In genomic region chr2:38974171-38974570, GRCm38 (mm10) we compare ENCODE assay signal across 26 mouse cellular contexts. TPM values are rescaled to one million over a fixed set of nuclear protein-coding genes. Genes with fewer than 3 reads are reported as not detected.
A peak's percentile ranks its signal among the peaks of the same experiment; 100 is the strongest.
DNase-seq lines count a peak whose midpoint lies in the region; ATAC-seq and TF ChIP-seq lines count a peak whose summit lies in the region.
"Had no signal": no experiment of that assay in that cellular context is flagged by ENCODE, and none has a peak within 500 bp of the region (broad histone marks: within the 10 kb centered on the region; RNA-seq: fewer than 3 reads in every experiment).

No protein-coding gene starts in this region.

- TF ChIP-seq EP300 in stomach, postnatal 0 days (optimal IDR thresholded peaks at IDR 0.05): no peak
- TF ChIP-seq EP300 in heart, adult 2 months (IDR thresholded peaks at IDR 0.05; ENCODE audit: insufficient read depth, low read depth, low read length): no peak

- TF ChIP-seq CTCF in C2C12 (IDR thresholded peaks at IDR 0.05; ENCODE audit: control insufficient read depth, insufficient read depth, insufficient read length): no peak
- TF ChIP-seq CTCF in stomach, postnatal 0 days (IDR thresholded peaks at IDR 0.05; ENCODE audit: low read depth): no peak
- no peak for TF ChIP-seq CTCF in heart, adult 2 months (IDR thresholded peaks at IDR 0.05)

- no peak overlapping the region for H3K4me3 ChIP-seq in C2C12 (ENCODE audit: insufficient read depth, poor library complexity, severe bottlenecking)
- no peak overlapping the region for H3K4me3 ChIP-seq in stomach, postnatal 0 days (ENCODE audit: low read depth, low read length)
- H3K4me3 ChIP-seq in midbrain, embryonic 10.5 days: no peak overlapping the region
- no peak overlapping the region for H3K4me3 ChIP-seq in heart, adult 2 months
- H3K4me3 ChIP-seq: forebrain, embryonic 13.5 days; gastrocnemius, adult 2 months; heart, embryonic 13.5 days; hindbrain, embryonic 15.5 days; layer of hippocampus, adult 2 months; liver, embryonic 12.5 days; midbrain, embryonic 12.5 days; stomach, embryonic 15.5 days had no signal

- H3K79me3 ChIP-seq in C2C12 (ENCODE audit: low read depth): no peaks in the 10 kb centered on the region

- H3K9me3 ChIP-seq in stomach, postnatal 0 days (ENCODE audit: control insufficient read depth, low read length): no peaks in the 10 kb centered on the region
- no peaks in the 10 kb centered on the region for H3K9me3 ChIP-seq in midbrain, embryonic 10.5 days (replicated peaks)
- H3K9me3 ChIP-seq: forebrain, embryonic 13.5 days; heart, embryonic 13.5 days; hindbrain, embryonic 15.5 days; liver, embryonic 12.5 days; midbrain, embryonic 12.5 days; stomach, embryonic 15.5 days had no signal

- H3K4me2 ChIP-seq in stomach, postnatal 0 days (replicated peaks; ENCODE audit: low read depth): no peak overlapping the region
- H3K4me2 ChIP-seq: forebrain, embryonic 13.5 days; heart, embryonic 13.5 days; hindbrain, embryonic 15.5 days; liver, embryonic 12.5 days; midbrain, embryonic 12.5 days; stomach, embryonic 15.5 days had no signal

- H3K4me1 ChIP-seq in stomach, postnatal 0 days (replicated peaks; ENCODE audit: control insufficient read depth, insufficient read depth): no peaks in the 10 kb centered on the region
- peaks cover 4% of the 10 kb centered on the region; the same call in 1 of the 2 replicates for H3K4me1 ChIP-seq in midbrain, embryonic 10.5 days
- H3K4me1 ChIP-seq in heart, adult 2 months (ENCODE audit: control insufficient read depth, insufficient read depth, low read length): no peaks in the 10 kb centered on the region
- H3K4me1 ChIP-seq: forebrain, embryonic 13.5 days; heart, embryonic 13.5 days; hindbrain, embryonic 15.5 days; midbrain, embryonic 12.5 days had no signal

- H3K36me3 ChIP-seq in C2C12 (ENCODE audit: control insufficient read depth, insufficient read depth): no peaks in the 10 kb centered on the region
- H3K36me3 ChIP-seq in stomach, postnatal 0 days (ENCODE audit: control insufficient read depth, insufficient read depth, low read length): no peaks in the 10 kb centered on the region
- no peaks in the 10 kb centered on the region for H3K36me3 ChIP-seq in midbrain, embryonic 10.5 days
- no peaks in the 10 kb centered on the region for H3K36me3 ChIP-seq in heart, adult 2 months (ENCODE audit: control insufficient read depth, insufficient read depth, low read length)
- H3K36me3 ChIP-seq: heart, embryonic 13.5 days; hindbrain, embryonic 15.5 days; liver, embryonic 12.5 days; midbrain, embryonic 12.5 days; stomach, embryonic 15.5 days had no signal

- no peak overlapping the region for H3ac ChIP-seq in C2C12 (ENCODE audit: control insufficient read depth, insufficient read length, low read depth)

- DNase-seq in adrenal gland, postnatal 14 days: peak; percentile 34
- no peak for DNase-seq in adrenal gland, adult 18-20 months (ENCODE audit: low spot score in 2 of 2)
- DNase-seq in adrenal gland, postnatal 36 days: peak; percentile 60 to 61
- DNase-seq in stomach, postnatal 0 days (ENCODE audit: low spot score): no peak
- no peak for DNase-seq in frontal cortex, postnatal 36 days (ENCODE audit: low spot score in 2 of 2)
- DNase-seq in midbrain, embryonic 10.5 days (ENCODE audit: low spot score): no peak
- DNase-seq in heart, adult 2 months: no peak
- DNase-seq: cerebellum, adult 8-10 months; cerebellum, postnatal 25 days; gastrocnemius, adult 2 months; gastrocnemius, postnatal 36 days; heart, postnatal 10 days; kidney, adult 18-20 months; left cerebral cortex, postnatal 4 days; liver, postnatal 0 days; lung, postnatal 36 days; thymus, postnatal 14 days had no signal

- TF ChIP-seq POLR2A in heart, adult 2 months (IDR thresholded peaks at IDR 0.05; ENCODE audit: insufficient read depth, low read depth, low read length): no peak

- 55% methylated on average over 2 of the region's 2 CpGs for WGBS in stomach, postnatal 0 days
- WGBS in midbrain, embryonic 10.5 days: 48% methylated on average over 2 of the region's 2 CpGs
- 50% methylated on average over 2 of the region's 2 CpGs for WGBS in heart, adult 2 months

- H3K79me2 ChIP-seq in C2C12 (ENCODE audit: control insufficient read depth, insufficient read depth): no peaks in the 10 kb centered on the region
- no peaks in the 10 kb centered on the region for H3K79me2 ChIP-seq in heart, adult 2 months (replicated peaks; ENCODE audit: control insufficient read depth, insufficient read depth, low read length)

- ATAC-seq in stomach, postnatal 0 days (ENCODE audit: low FRiP score, low TSS enrichment): peak; percentile 51; the same call in 1 of the 2 replicates
- ATAC-seq: forebrain, embryonic 13.5 days; liver, embryonic 12.5 days; liver, postnatal 0 days had no signal

- no peak overlapping the region for H3K9ac ChIP-seq in stomach, postnatal 0 days (ENCODE audit: low read length)
- no peak overlapping the region for H3K9ac ChIP-seq in heart, adult 2 months (ENCODE audit: low read depth, low read length)
- H3K9ac ChIP-seq: forebrain, embryonic 13.5 days; heart, embryonic 13.5 days; hindbrain, embryonic 15.5 days; liver, embryonic 12.5 days; liver, postnatal 0 days; midbrain, embryonic 12.5 days; stomach, embryonic 15.5 days had no signal

- H3K27me3 ChIP-seq in C2C12 (ENCODE audit: control insufficient read depth, insufficient read depth, insufficient read length): no peaks in the 10 kb centered on the region
- no peaks in the 10 kb centered on the region for H3K27me3 ChIP-seq in stomach, postnatal 0 days (ENCODE audit: control insufficient read depth, insufficient read depth, low read length)
- no peaks in the 10 kb centered on the region for H3K27me3 ChIP-seq in midbrain, embryonic 10.5 days (ENCODE audit: low read depth, poor library complexity, severe bottlenecking)
- no peaks in the 10 kb centered on the region; the same call in 1 of the 2 replicates for H3K27me3 ChIP-seq in heart, adult 2 months (ENCODE audit: control insufficient read depth, insufficient read depth, low read length)
- H3K27me3 ChIP-seq: forebrain, embryonic 13.5 days; hindbrain, embryonic 15.5 days; midbrain, embryonic 12.5 days; stomach, embryonic 15.5 days had no signal

- H3K27ac ChIP-seq in stomach, postnatal 0 days (replicated peaks): no peak overlapping the region
- no peak overlapping the region for H3K27ac ChIP-seq in midbrain, embryonic 10.5 days (replicated peaks)
- H3K27ac ChIP-seq in heart, adult 2 months: no peak overlapping the region
- H3K27ac ChIP-seq: forebrain, embryonic 13.5 days; gastrocnemius, adult 2 months; heart, embryonic 13.5 days; hindbrain, embryonic 15.5 days; layer of hippocampus, adult 2 months; liver, embryonic 12.5 days; midbrain, embryonic 12.5 days; stomach, embryonic 15.5 days had no signal

- intact Hi-C loops in heart, adult 2 months (cut with DNase I): no loop called here

TF ChIP-seq in C2C12, 6 proteins besides CTCF, POLR2A, EP300 and RAD21 (continues in another document):
- TF ChIP-seq FOSL1 (IDR thresholded peaks at IDR 0.05; ENCODE audit: insufficient read depth, low read length, poor library complexity, severe bottlenecking) (peak; percentile 55), CEBPB (IDR thresholded peaks at IDR 0.05; ENCODE audit: low read depth) (peak; percentile 68)

RNA-seq across cellular contexts. Expression of gene Wdr38, which starts 23.1 kb away (rescaled TPM):
- 0.22 and 0.45 TPM in 2 replicates for total RNA-seq in adrenal gland, postnatal 14 days (2021)
- total RNA-seq in adrenal gland, adult 18-20 months (2021): under 1 TPM; 0.53 to 0.61 TPM
- polyA plus RNA-seq in C2C12 (2012; fragmentation: generic; extraction: Trizol): 0.61 TPM
- total RNA-seq in adrenal gland, postnatal 36 days (2021): under 1 TPM; 0.33 to 0.46 TPM
- 0.81 and 1.1 TPM in 2 replicates for polyA plus RNA-seq in stomach, postnatal 0 days (2015; fragmentation: Nextera tagmentation; extraction: Ambion mirVana)
- polyA plus RNA-seq in midbrain, embryonic 10.5 days (2016; fragmentation: Nextera tagmentation; extraction: Ambion mirVana): 1.9 and 2.2 TPM in 2 replicates
- under 1 TPM in 1 of 2 experiments, not detected in 1; 0.20 TPM for total RNA-seq in heart, adult 2 months (2021)
- polyA plus RNA-seq in heart, adult 2 months (2012; rRNA removed): 0.47 and 0.59 TPM in 2 replicates

RNA-seq across cellular contexts. Expression of gene Arpc5l, which starts 31.0 kb away (rescaled TPM):
- 71.6 and 76.5 TPM in 2 replicates for total RNA-seq in adrenal gland, postnatal 14 days (2021)
- total RNA-seq in adrenal gland, adult 18-20 months (2021): 10 to 100 TPM; 82.3 to 82.5 TPM
- polyA plus RNA-seq in C2C12 (2012; fragmentation: generic; extraction: Trizol): 73.7 TPM
- 10 to 100 TPM; 79.8 TPM for total RNA-seq in adrenal gland, postnatal 36 days (2021)
- polyA plus RNA-seq in stomach, postnatal 0 days (2015; fragmentation: Nextera tagmentation; extraction: Ambion mirVana): 136 and 142 TPM in 2 replicates
- polyA plus RNA-seq in midbrain, embryonic 10.5 days (2016; fragmentation: Nextera tagmentation; extraction: Ambion mirVana): 135 and 138 TPM in 2 replicates
- 100 to 1,000 TPM in 1 of 2 experiments, 10 to 100 TPM in 1; 85.1 to 102 TPM for total RNA-seq in heart, adult 2 months (2021)
- polyA plus RNA-seq in heart, adult 2 months (2012; rRNA removed): 38.8 and 51.5 TPM in 2 replicates

RNA-seq across cellular contexts. Expression of gene Rpl35, which starts 31.3 kb away (rescaled TPM):
- 384 and 477 TPM in 2 replicates for total RNA-seq in adrenal gland, postnatal 14 days (2021)
- total RNA-seq in adrenal gland, adult 18-20 months (2021): 100 to 1,000 TPM; 442 to 451 TPM
- 1,492 TPM for polyA plus RNA-seq in C2C12 (2012; fragmentation: generic; extraction: Trizol)
- total RNA-seq in adrenal gland, postnatal 36 days (2021): 100 to 1,000 TPM; 461 to 462 TPM
- polyA plus RNA-seq in stomach, postnatal 0 days (2015; fragmentation: Nextera tagmentation; extraction: Ambion mirVana): 956 and 1,016 TPM in 2 replicates
- 837 and 1,005 TPM in 2 replicates for polyA plus RNA-seq in midbrain, embryonic 10.5 days (2016; fragmentation: Nextera tagmentation; extraction: Ambion mirVana)
- total RNA-seq in heart, adult 2 months (2021): 100 to 1,000 TPM; 307 to 341 TPM
- polyA plus RNA-seq in heart, adult 2 months (2012; rRNA removed): 90.7 and 108 TPM in 2 replicates

RNA-seq across cellular contexts. Expression of gene Olfml2a, which starts 42.4 kb away (rescaled TPM):
- 13.5 and 17.8 TPM in 2 replicates for total RNA-seq in adrenal gland, postnatal 14 days (2021)
- 10 to 100 TPM in 1 of 2 experiments, 1 to 10 TPM in 1; 6.3 to 12.2 TPM for total RNA-seq in adrenal gland, adult 18-20 months (2021)
- not detected for polyA plus RNA-seq in C2C12 (2012; fragmentation: generic; extraction: Trizol)
- 10 to 100 TPM in 1 of 2 experiments, 1 to 10 TPM in 1; 9.1 to 13.0 TPM for total RNA-seq in adrenal gland, postnatal 36 days (2021)
- polyA plus RNA-seq in stomach, postnatal 0 days (2015; fragmentation: Nextera tagmentation; extraction: Ambion mirVana): 2.7 and 3.5 TPM in 2 replicates
- 1.5 and 2.0 TPM in 2 replicates for polyA plus RNA-seq in midbrain, embryonic 10.5 days (2016; fragmentation: Nextera tagmentation; extraction: Ambion mirVana)
- 1 to 10 TPM; 3.0 to 3.8 TPM for total RNA-seq in heart, adult 2 months (2021)
- polyA plus RNA-seq in heart, adult 2 months (2012; rRNA removed): 2.9 and 6.6 TPM in 2 replicates
- total RNA-seq: hematopoietic stem cell, adult 5-6 weeks had no signal

RNA-seq across cellular contexts. Expression of gene Nr6a1, which starts 46.7 kb away (rescaled TPM):
- total RNA-seq in adrenal gland, postnatal 14 days (2021): 4.5 and 7.7 TPM in 2 replicates
- total RNA-seq in adrenal gland, adult 18-20 months (2021): 1 to 10 TPM; 6.7 to 8.5 TPM
- 0.74 TPM for polyA plus RNA-seq in C2C12 (2012; fragmentation: generic; extraction: Trizol)
- total RNA-seq in adrenal gland, postnatal 36 days (2021): 1 to 10 TPM; 7.1 to 8.2 TPM
- polyA plus RNA-seq in stomach, postnatal 0 days (2015; fragmentation: Nextera tagmentation; extraction: Ambion mirVana): 0.59 and 1.2 TPM in 2 replicates
- polyA plus RNA-seq in midbrain, embryonic 10.5 days (2016; fragmentation: Nextera tagmentation; extraction: Ambion mirVana): 5.8 and 11.9 TPM in 2 replicates
- total RNA-seq in heart, adult 2 months (2021): 1 to 10 TPM; 1.2 to 1.4 TPM
- 1.3 and 2.0 TPM in 2 replicates for polyA plus RNA-seq in heart, adult 2 months (2012; rRNA removed)

Comparison
In these comparisons a context has a peak if more than half of its experiments do, and no peak if none do; other contexts are left out.
1. DNase-seq: peak in adrenal gland, postnatal 14 days (single experiment) and adrenal gland, postnatal 36 days (2 of 2); none in adrenal gland, adult 18-20 months (0 of 2), stomach, postnatal 0 days (single experiment), frontal cortex, postnatal 36 days (0 of 2), midbrain, embryonic 10.5 days (single experiment) and heart, adult 2 months (0 of 2).